Mouse (Mus musculus) frontal cortex, adult (tissue): ENCODE measurements around the gene Taar2.
A peak's percentile ranks its signal among the peaks of the same experiment; 100 is the strongest.

ENCODE experiments used
- ATAC-seq: cut with Nextera tagmentation; 2 replicates; pipeline ENCODE4 v1.9.2; 2017; ENCODE audit warnings: mild to moderate bottlenecking, moderate library complexity, mixed read lengths; ENCODE audit not compliant: low TSS enrichment

The Taar2 gene

DNA sequence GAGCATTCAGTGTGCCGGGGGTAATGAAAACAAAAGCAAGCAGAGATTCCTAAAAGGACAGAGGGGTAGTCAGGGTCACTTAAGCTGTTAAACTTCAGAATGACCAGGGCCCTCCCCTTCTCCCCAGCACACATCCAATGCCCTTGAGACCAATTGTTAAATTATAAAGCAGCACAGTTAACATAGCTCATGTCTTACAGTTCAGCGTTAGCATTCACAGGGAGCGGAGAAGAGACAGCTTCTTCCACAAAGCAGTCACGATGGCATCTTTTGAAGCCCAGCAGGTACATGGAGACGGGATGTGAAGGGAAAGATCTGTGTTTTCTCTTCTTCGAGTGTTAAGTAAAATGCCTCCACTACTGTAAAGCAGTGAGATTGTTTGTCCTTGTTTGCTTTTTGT lies at the start of gene Taar2:
Gene Taar2, plus strand, starts transcription at position 261 of the 400 bp plus-strand sequence.
- no peak for ATAC-seq

DNA sequence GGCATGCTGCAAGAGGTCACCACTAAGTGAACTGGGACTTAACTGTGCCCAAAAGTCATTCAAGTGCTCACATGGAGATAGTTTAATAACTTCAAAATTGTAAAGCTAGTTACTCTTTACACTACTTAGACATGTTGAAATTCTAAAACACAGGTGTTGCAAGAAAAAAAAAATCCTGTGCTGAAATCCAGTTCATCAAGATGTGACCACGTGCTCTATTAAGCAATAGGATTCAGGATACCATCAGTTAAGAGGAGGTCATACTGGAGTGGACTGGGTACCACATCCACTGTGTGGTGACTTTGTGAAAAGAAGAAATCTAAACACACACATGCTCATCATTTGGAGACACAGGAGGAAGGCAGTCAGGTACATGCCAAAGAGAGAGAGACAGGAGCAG lies 45.4 kb upstream of the Taar2 start:
- ATAC-seq: no peak

DNA sequence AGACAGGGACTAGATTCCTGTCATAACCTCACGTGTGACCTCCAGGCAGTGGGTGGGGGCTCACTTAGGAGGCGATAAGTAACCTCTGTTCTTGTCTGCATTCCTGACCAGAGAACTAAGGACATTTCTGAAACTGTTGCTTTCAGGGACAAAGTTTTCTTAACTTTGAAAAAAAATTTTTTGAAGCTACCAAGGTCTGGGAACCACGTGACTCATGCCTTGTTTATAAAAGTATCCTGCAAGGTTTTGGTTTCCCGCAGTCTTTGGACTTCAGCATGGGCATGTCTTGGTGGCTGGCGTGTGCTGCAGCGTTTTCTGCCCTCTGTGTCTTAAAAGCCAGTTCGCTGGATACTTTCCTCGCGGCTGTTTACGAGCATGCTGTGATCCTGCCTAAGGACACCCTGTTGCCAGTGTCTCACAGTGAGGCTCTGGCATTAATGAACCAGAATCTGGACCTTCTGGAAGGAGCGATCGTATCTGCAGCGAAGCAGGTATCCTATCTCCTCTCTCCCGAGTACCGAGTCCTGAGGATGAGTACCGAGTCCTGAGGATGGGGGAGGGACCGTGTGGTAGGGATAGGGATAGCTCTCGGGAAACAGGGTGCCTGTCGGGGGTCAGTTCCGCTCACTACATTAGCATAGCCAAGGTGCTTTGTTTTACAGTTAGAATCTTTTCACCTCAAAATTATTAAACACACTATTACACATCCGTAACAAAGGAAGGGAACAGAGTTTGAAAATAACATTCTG lies 43.6 kb upstream of the Taar2 start, which contains the start of gene Vnn1:
Gene Vnn1, plus strand, starts transcription at position 88 of the 749 bp plus-strand sequence.
- ATAC-seq: no peak

DNA sequence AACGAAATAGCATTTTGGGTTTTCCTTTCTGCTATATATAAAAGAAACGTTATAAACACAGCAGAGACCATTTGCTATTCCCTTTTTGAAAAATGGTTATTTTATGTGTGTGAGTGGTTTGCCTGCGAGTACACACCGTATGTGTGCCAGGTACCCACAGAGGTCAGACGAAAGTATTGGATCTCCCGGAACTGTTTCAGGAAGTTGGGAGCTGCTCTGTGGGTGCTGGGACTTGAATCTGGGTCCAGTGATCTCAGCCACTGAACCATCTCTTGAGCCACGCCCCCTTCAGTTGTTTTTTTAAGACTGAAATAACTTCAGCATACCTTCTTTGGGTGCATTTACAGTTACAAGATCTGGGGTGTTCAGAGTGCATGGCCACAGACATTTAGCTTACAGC lies 43.0 kb upstream of the Taar2 start:
- ATAC-seq: no peak

DNA sequence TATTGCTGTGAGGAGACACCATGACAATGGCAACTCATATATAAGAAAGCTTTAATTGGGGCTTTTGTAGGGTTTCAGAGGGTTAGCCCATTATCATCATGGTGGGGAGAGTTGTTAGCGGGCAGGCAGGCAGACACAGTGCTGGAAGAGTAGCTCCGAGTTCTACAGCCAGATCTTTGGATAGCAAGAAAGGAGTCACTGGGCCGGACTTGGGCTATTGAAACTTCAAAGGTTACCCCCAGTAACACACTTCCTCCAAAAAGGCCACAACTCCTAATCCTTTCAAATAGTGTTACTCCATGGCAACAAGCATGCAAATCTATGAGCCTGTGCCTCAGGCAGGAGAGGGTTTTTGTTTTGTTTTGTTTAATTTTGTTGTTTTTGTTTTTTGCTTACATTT lies 37.3 kb upstream of the Taar2 start:
- ATAC-seq: no peak

DNA sequence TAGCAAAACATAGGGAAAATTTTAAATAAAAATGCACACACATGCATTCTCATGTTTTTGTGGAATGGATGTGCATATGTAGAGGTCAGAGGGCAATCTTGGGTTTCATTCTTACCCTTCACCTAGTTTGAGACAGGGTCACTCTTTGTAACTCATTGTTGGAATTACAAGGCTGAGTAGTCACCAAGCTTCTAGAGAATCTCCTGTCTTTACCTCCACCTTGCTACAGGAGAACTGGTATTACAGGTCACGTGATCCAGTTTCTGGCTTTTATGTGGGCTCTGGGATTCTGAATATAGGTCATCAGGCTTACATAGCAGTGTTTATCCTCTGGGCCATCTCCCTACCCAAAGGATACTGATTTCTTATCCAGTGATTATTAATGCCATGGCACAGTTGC lies 32.7 kb upstream of the Taar2 start:
- ATAC-seq: no peak

DNA sequence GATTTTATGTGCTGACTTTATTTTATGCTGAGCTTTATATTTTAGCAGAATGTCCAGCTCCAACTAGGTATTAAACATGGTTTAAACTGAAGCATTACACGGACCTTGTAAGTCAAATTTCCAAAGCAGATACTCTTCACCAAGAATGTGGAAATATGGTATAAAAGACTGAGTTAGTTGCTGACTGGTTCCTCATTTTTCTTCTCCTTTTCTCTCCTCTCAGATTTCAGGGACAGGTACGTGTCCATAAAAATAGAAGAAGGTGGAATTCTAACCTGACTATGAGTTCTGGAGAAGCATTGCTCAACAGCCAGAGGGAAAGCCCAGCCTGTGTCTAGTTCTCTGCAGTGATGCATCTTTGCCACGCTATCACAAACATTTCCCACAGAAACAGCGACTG lies 18.3 kb upstream of the Taar2 start, which contains the start of gene Taar1:
Gene Taar1, plus strand, starts transcription at position 301 of the 400 bp plus-strand sequence.
- ATAC-seq: no peak

DNA sequence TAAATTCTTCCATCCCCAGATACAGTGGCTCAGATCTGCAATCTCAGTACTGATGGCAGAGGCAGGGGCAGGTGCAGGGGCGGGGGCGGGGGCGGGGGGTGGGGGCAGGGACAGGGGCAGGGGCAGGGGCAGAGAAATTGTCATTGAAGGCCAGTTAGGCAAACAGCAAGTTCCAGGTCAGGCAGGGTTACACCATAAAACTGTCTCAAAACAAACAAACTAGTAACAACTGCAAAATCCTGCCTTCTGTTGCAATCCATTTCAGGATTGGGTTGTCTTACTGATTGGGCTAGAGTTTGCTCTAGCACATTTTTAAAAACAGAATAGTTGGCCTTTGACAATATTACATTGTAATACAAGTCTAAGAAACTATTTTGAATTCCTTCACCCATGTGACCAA lies 15.9 kb upstream of the Taar2 start:
- ATAC-seq: no peak

DNA sequence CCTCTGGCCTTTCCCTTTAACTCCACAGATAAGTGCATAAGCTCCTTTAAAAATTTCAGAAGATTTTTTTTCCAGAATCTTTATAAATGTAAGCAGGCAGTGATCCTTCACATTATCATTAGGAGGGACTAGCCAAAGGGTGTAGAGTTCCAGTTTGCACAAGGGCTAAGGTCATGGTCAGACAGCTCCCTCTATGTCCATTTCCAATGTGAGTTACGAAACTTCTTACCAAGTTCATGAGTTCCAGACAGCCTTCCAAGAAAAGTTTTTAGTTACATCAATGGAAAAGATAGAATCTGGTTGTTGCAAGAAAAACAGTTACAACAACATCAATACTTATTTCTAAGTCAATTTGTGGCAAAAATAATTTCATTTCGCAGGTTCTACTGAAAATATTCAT lies 14.4 kb upstream of the Taar2 start:
- ATAC-seq: no peak

DNA sequence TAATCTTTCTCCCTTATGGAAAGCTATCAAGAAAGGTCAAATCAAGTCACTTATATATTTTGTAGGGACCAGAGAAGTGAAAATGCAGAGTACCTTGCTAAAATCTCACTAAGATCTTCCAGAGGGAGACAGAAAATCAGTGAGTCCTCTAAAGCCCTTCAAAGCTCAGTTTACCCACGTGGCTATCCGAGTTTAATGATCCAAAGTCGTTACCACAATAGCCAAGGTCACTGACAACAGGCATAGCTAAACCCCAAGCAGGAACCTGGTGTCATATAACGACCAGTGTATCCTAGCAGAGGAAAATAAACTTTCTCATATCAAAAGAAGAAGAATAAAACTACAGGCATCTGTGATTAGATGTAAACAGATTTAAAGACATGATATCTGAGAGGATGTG lies 759 bp upstream of the Taar2 start:
- ATAC-seq: no peak

DNA sequence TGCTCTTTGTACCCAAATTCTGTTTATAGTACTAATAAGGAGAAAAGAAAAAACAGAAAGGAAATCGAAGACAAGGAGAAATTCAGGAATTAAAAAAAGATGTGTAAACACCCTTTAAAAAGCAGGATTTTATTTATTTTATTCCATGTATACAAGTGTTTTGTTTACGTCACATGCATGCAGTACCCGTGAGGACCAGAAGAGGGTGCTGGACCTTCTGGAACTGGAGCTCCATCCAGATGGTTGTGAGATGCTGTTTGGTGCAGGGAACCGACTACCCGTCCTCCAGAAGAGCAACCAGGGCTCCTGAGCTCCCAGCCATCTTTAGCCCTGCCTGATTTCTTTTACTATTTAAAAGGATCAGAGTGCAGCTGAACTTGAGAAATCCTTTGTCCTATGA lies 4.1 kb downstream of the Taar2 start:
- no peak for ATAC-seq

DNA sequence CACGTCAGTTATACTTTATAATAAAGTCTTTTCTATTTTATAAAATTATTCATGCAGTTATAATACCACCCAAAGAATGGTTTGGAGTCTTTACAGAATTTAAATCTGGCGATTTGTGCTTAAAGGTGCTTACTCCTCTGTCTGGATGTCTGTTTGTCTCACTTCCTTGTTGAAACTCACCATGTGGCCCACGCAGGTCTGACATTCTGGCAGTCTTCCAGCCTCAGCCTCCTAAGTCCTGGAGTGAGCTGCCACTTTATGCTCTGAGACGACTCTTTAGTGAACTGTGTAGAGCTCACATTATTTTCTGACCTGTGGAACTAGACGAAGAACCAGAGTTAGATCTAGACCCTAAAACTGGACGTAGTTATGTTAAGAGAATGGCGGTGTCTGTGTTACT lies 9.7 kb downstream of the Taar2 start:
- ATAC-seq: no peak

DNA sequence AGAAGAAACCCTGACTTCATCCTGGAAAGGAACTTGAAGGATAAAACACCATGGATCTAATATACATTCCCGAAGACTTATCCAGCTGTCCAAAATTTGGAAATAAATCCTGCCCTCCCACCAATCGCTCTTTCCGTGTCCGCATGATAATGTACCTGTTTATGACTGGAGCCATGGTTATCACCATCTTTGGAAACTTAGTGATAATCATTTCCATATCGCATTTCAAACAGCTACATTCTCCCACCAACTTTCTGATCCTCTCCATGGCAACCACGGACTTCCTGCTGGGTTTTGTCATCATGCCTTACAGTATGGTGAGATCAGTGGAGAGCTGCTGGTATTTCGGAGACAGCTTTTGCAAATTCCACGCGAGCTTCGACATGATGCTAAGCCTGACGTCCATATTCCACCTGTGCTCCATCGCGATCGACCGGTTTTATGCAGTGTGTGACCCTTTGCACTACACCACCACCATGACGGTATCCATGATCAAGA lies 11.2 kb downstream of the Taar2 start, which contains the start of gene Taar3:
Gene Taar3, plus strand, starts transcription at position 51 of the 498 bp plus-strand sequence.
- ATAC-seq: peak; percentile 65; the same call in 1 of the 2 replicates

DNA sequence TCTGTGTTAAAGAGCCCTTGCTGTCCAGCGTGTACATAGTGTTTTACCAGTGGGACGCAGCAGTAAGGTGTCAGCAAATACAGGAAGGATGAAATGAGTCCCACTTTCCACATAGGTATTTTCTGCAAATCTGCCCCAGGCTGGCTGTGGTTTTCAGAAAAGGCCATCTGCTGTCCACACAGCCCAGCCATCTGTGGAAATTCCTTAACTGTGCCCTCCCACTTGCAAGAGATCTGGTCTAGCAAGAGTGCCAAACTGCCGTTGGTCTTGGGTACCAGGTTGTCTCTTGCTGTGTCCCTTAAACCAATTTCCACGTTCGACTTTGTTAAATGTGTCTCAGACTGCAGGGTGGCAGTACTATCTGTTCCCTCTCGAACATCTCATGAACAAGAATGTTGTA lies 13.3 kb downstream of the Taar2 start:
- ATAC-seq: no peak

DNA sequence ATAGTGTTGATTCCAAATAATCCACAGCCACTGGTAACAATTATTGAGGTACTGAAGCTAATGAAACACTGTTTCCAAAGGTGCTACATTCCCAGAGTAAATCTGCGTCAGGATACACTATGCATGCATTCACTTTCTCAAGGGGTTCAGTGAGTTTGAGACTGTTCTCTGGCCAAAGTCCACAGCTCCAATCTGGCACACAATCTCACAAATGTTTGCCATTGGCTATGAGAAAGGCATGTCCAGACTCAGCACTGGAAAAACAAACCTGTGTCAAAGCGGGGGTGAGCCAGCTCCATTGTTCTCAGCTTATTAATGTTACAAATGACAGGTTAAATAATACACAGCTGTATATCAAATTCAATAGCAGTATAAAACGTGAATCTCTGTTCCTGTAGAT lies 20.7 kb downstream of the Taar2 start:
- ATAC-seq: no peak

DNA sequence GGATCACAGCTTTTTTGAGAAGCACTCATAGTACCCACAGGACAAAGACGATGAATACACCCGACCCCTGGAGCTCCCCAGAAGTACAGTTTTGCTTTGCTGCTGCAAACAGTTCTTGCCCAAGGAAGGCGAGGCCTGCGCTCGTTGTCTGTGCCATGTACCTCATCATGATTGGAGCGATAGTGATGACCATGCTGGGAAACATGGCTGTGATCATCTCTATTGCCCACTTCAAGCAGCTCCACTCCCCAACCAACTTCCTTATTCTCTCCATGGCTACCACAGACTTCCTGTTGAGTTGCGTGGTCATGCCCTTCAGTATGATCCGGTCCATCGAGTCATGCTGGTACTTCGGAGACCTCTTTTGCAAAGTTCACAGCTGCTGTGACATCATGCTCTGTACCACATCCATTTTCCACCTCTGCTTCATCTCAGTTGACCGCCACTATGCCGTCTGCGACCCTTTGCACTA lies 22.1 kb downstream of the Taar2 start, which contains the start of gene Taar4:
Gene Taar4, plus strand, starts transcription at position 51 of the 472 bp plus-strand sequence.
- no peak for ATAC-seq

DNA sequence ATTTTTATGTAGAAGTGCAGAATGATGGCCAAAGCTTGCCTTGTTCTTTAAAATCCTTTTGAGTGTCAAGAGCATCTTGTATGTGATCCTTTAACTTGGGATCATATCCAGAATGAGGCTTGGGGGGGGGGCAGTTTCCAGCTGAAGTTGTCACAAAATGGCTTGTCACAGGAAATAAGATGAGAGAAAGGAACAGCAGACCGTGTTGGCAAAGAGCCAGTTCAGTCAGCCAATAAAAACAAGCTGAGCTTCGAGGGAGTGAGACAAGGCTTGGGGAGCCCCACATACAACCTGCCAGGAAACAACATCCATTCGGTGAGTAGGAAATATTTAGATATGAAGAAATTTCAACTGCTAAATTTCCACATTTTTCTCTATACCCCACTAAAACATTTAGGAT lies 25.1 kb downstream of the Taar2 start:
- ATAC-seq: no peak

DNA sequence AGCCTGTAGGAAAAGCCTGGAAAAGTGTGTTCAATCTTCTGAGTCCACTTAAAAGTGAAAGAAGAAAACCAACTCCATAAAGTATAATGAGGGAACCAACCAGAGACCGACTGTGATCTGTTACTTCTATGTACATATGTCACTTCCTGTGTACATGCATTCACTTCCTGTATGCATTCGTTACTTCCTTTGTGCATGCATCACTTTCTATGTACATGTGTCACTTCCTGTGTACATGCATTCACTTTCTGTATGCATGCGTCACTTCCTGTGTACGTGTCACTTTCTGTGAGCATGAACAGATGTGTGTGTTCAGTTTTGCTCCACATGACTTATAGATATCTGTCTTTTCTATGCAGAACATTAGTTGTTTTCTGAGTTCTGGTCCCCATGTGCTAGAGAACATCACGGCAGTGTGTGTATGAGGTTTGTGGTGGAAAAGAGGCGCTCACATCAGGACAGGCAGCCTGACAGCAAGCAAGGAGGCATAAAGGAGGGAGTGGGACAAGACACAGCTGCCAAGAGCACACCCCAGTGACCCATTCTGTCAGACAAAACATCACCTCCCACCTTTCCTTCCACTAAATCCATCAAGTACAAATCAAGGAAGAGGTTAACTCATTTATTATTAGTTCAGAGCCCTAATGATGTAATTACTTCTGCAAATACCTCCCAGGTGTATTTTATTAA lies 26.7 kb downstream of the Taar2 start:
- no peak for ATAC-seq

DNA sequence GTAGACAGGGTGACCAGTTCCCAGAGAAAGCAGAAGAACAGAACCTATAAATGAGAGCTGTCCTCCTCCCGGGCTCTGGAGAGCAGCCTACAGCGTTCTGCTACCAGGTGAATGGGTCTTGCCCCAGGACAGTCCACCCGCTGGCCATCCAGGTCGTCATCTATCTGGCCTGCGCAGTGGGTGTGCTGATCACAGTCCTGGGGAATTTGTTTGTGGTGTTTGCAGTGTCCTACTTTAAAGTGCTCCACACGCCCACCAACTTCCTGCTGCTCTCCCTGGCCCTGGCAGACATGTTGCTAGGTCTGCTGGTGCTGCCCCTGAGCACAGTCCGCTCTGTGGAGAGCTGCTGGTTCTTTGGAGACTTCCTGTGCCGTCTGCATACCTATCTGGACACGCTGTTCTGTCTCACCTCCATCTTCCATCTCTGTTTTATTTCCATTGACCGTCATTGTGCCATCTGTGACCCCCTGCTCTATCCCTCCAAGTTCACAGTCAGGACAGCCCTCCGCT lies 32.3 kb downstream of the Taar2 start, which contains the start of gene Taar5:
Gene Taar5, plus strand, starts transcription at position 51 of the 510 bp plus-strand sequence.
- no peak for ATAC-seq

DNA sequence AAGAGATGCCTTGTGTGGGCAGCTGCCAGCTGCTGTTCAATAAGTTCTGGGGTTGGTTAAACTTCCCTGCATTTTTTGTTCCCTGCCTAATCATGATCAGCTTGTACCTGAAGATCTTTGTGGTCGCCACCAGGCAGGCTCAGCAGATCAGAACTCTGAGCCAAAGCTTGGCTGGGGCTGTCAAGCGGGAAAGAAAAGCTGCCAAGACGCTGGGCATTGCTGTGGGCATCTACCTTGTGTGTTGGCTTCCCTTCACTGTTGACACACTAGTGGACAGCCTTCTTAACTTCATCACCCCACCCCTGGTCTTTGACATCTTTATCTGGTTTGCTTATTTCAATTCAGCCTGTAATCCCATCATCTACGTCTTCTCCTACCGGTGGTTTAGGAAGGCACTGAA lies 32.9 kb downstream of the Taar2 start:
- ATAC-seq: no peak

DNA sequence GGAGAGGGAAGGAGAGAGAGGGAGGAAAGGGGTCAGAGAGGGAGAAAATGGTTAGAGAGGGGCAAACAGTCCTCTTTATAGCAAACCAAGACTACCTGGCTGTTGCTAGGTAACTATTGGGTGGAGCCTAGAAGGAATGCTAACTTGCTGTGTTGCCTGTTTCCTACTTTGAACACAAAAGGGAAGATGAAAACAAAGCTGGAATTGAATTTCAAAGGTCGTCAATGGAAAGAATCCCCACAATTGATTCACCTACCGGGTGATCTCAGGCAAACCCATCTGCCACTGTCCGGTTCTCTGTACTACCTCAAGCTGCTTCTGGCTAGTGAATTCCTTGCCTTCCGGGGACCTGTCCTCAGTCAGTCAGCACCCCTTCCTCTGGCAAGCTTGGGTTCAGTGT lies 39.6 kb downstream of the Taar2 start:
- ATAC-seq: no peak

DNA sequence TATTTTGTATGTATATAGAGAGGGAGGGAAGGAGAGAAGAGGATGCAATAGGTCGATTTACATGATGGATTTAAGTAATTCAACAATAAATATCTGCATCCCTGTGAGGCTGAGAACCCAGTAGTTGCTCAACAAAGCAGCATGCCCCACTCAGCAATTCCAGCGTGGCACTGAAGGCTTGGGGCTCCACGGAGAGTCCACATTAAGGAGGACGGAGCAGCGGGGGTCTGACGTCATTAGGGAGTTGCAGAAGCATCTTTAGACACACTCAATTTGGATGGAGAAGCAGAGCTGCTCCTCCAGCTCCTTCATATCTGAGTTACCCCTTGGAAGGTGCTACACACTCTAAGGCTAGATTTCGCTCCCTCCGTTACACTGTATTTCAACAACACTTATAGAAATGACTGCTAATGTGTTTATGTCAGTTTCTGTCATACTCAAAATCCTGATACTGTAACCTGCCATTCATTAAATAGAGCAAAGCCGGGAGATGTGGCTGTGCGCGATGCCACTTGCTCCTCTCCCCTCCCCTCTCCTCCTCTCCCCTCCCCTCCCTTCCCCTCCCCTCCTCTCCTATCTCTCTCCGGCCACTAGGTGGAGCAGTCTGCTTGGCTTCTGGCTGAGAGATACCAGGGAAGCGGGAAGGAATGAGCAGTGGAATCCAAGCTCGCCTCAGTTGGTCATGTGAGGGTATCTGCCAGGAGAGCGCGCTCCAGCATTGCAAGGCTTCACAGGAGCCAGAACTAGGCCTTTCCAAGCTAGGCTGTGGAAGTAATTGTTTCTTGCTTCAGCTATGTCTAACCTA lies 40.7 kb downstream of the Taar2 start:
- peak; percentile 99 for ATAC-seq
